Mouse (Mus musculus) brain, embryonic 14.5 days (tissue): ENCODE data around the gene Fastkd3.

ENCODE experiments used
- CTCF ChIP-seq: fragments of 200-500 bp; IDR thresholded peaks from 2 replicates; pipeline ENCODE4 v1.5.1; 2012; ENCODE audit warnings: inconsistent platforms, mild to moderate bottlenecking, moderate library complexity, borderline replicate concordance; ENCODE audit not compliant: insufficient read depth, insufficient read length; ENCODE audit errors: extremely low read depth
- POLR2A ChIP-seq: fragments of 200-500 bp; IDR thresholded peaks from 2 replicates; pipeline ENCODE4 v1.6.1; 2012; ENCODE audit warnings: mild to moderate bottlenecking, inconsistent platforms, borderline replicate concordance; ENCODE audit not compliant: poor library complexity, insufficient read depth, insufficient read length, severe bottlenecking; ENCODE audit errors: extremely low read depth

- TF ChIP-seq POLR2A (no peak), CTCF (no peak)
Observed at GRCm38 (mm10) chr13:68598953-68599352, 16.9 kb downstream of the Fastkd3 start.
